Mouse (Mus musculus) midbrain, postnatal 0 days (tissue): ENCODE data around the gene Rab11fip5. TPM values are rescaled to one million over a fixed set of nuclear protein-coding genes. Genes with fewer than 3 reads are reported as not detected.
A peak's percentile ranks its signal among the peaks of the same experiment; 100 is the strongest.

ENCODE experiments used
- ATAC-seq: fragments of 200-750 bp; cut with Nextera tagmentation; 2 replicates; pipeline ENCODE4 v1.8.0; 2017; ENCODE audit warnings: moderate number of reproducible peaks, mild to moderate bottlenecking, moderate TSS enrichment, moderate library complexity; ENCODE audit not compliant: low FRiP score
- DNase-seq: peaks from one replicate; pipeline ENCODE4 v3.0.0-alpha.2; 2015; ENCODE audit warnings: low spot score
- H3K27ac ChIP-seq: fragments of 300-500 bp; sonication (generic); 2 replicates; pipeline ENCODE4 v1.5.1; 2014; ENCODE audit warnings: low read depth, mild to moderate bottlenecking, low read length, mixed read lengths
- H3K27me3 ChIP-seq: fragments of 300-500 bp; sonication (generic); 2 replicates; pipeline ENCODE4 v1.6.1; 2014; ENCODE audit warnings: low read length, control low read depth, mixed read lengths; ENCODE audit not compliant: insufficient read depth
- H3K36me3 ChIP-seq: fragments of 300-500 bp; sonication (generic); 2 replicates; pipeline ENCODE4 v1.6.1; 2014; ENCODE audit warnings: low read length, control low read depth, mixed read lengths; ENCODE audit not compliant: insufficient read depth
- H3K4me1 ChIP-seq: fragments of 300-500 bp; sonication (generic); 2 replicates; pipeline ENCODE4 v1.6.1; 2014; ENCODE audit warnings: mild to moderate bottlenecking, control low read depth, antibody characterized with exemption, low read length, mixed read lengths; ENCODE audit not compliant: insufficient read depth
- H3K4me2 ChIP-seq: fragments of 300-500 bp; sonication (generic); 2 replicates; pipeline ENCODE4 v1.6.1; 2014; ENCODE audit warnings: low read depth, mild to moderate bottlenecking, low read length, mixed read lengths; ENCODE audit not compliant: poor library complexity, severe bottlenecking
- H3K4me3 ChIP-seq: fragments of 300-500 bp; sonication (generic); 2 replicates; pipeline ENCODE4 v1.5.1; 2014; ENCODE audit warnings: low read depth, mild to moderate bottlenecking, low read length, moderate library complexity
- H3K9ac ChIP-seq: fragments of 300-500 bp; sonication (generic); replicated peaks from 2 replicates; pipeline ENCODE4 v1.6.1; 2014; ENCODE audit warnings: mild to moderate bottlenecking, low read length, moderate library complexity, mixed read lengths; ENCODE audit not compliant: poor library complexity, severe bottlenecking
- H3K9me3 ChIP-seq: fragments of 300-500 bp; sonication (generic); 2 replicates; pipeline ENCODE4 v1.6.1; 2016; ENCODE audit warnings: low read length, control low read depth
- CTCF ChIP-seq: IDR thresholded peaks from 2 replicates; pipeline ENCODE4 v1.5.1; 2016; ENCODE audit warnings: antibody characterized with exemption, mild to moderate bottlenecking
- WGBS: fragments of 180-500 bp; shearing (Covaris S2); extraction: QIAGEN DNeasy Blood & Tissue Kit; methylation state at CpG from one replicate; pipeline ENCODE4 v1.1.7; 2014; 5-methylcytosine and 5-hydroxymethylcytosine counted together
- microRNA-seq: library from miRNA; unstranded; fragments of <30 nt; microRNA quantifications from one replicate; pipeline ENCODE4, GENCODE M21; 2016; ENCODE audit warnings: borderline number of aligned reads
- polyA plus RNA-seq: library from polyadenylated mRNA; unstranded; fragments of >200 nt; fragmentation: Nextera tagmentation; extraction: Ambion mirVana; gene quantifications from 2 replicates; pipeline ENCODE4 v1.2.1, GENCODE M21; 2015
- total RNA-seq: library from RNA; depleted of rRNA; stranded (reverse); fragments of >200 nt; gene quantifications from 2 replicates; pipeline ENCODE4 v1.2.3, GENCODE M21; 2014; rRNA removed

Rab11fip5 gene
- total and polyA plus RNA-seq, 2 experiments from 2014 or later: 27.2 to 65.5 TPM

GRCm38 (mm10) chr6:85293255-85294003 is 81.0 kb downstream of the Rab11fip5 start:
- no peak overlapping the region for H3K4me2 ChIP-seq
- H3K27me3 ChIP-seq: no peaks in the 10 kb centered on the region
- DNase-seq: no peak
- H3K36me3 ChIP-seq: 0 out of 2 replicates have a peak, but pooled peaks cover 3% of the 10 kb centered on the region
- no peak overlapping the region for H3K9ac ChIP-seq
- no peak for TF ChIP-seq CTCF
- no peaks in the 10 kb centered on the region for H3K9me3 ChIP-seq
- 50% methylated on average over 10 of the region's 10 CpGs for WGBS
- H3K27ac ChIP-seq: 0 out of 2 replicates have a peak overlapping the region, but pooled peaks have one; percentile 6
- no peak overlapping the region for H3K4me3 ChIP-seq
- no peaks in the 10 kb centered on the region for H3K4me1 ChIP-seq
- ATAC-seq: no peak

GRCm38 (mm10) chr6:85290869-85291824 is 83.3 kb downstream of the Rab11fip5 start:
- Histone ChIP-seq H3K4me1 (no peaks in the 10 kb centered on the region), H3K9ac (no peak overlapping the region), H3K36me3 (0 out of 2 replicates have a peak, but pooled peaks cover 5% of the 10 kb centered on the region), H3K27ac (no peak overlapping the region), H3K9me3 (no peaks in the 10 kb centered on the region), H3K27me3 (no peaks in the 10 kb centered on the region), H3K4me2 (no peak overlapping the region), H3K4me3 (no peak overlapping the region)
- ATAC-seq: no peak
- peak; percentile 28; the same call in 1 of the 2 replicates for TF ChIP-seq CTCF
- 91% methylated on average over 16 of the region's 16 CpGs for WGBS
- DNase-seq: no peak

- no peaks in the 10 kb centered on the region for H3K4me1 ChIP-seq
- no peaks in the 10 kb centered on the region for H3K9me3 ChIP-seq
- ATAC-seq (no peak), DNase-seq (no peak)
- no peaks in the 10 kb centered on the region for H3K27me3 ChIP-seq
- no peak for TF ChIP-seq CTCF
- H3K27ac ChIP-seq: no peak overlapping the region
- no peak overlapping the region for H3K9ac ChIP-seq
- WGBS: 84% methylated on average over 4 of the region's 4 CpGs
- no peak overlapping the region for H3K4me2 ChIP-seq
- 0 out of 2 replicates have a peak, but pooled peaks cover 5% of the 10 kb centered on the region for H3K36me3 ChIP-seq
- no peak overlapping the region for H3K4me3 ChIP-seq
These were observed 86.1 kb downstream of the Rab11fip5 start for GRCm38 (mm10) chr6:85288193-85288857.

- Histone ChIP-seq H3K4me3 (no peak overlapping the region), H3K4me2 (no peak overlapping the region), H3K9me3 (no peaks in the 10 kb centered on the region), H3K4me1 (no peaks in the 10 kb centered on the region), H3K27ac (no peak overlapping the region), H3K27me3 (no peaks in the 10 kb centered on the region), H3K36me3 (0 out of 2 replicates have a peak, but pooled peaks cover 5% of the 10 kb centered on the region), H3K9ac (no peak overlapping the region)
- no peak for TF ChIP-seq CTCF
- WGBS: 76% methylated on average over 13 of the region's 13 CpGs
- DNase-seq (no peak), ATAC-seq (no peak)
These were observed 88.0 kb downstream of the Rab11fip5 start for GRCm38 (mm10) chr6:85286283-85287047.

Small RNA genes lying within 50 kb of the gene (microRNA-seq; reads per million reads assigned to microRNA genes)
- gene Mir705: not detected

Other genes with a start within 250 kb of the Rab11fip5 start
- 29.0 and 32.5 TPM in 2 replicates for gene Spr, start 236.9 kb downstream of the Rab11fip5 start, total RNA-seq
- 28.4 and 32.9 TPM in 2 replicates for gene Spr, start 236.9 kb downstream of the Rab11fip5 start, polyA plus RNA-seq
- 0.88 and 2.6 TPM in 2 replicates for gene Emx1, start 187.2 kb downstream of the Rab11fip5 start, total RNA-seq
- 0.58 and 0.64 TPM in 2 replicates for gene Emx1, start 187.2 kb downstream of the Rab11fip5 start, polyA plus RNA-seq
- 98.6 and 135 TPM in 2 replicates for gene Sfxn5, start 41.2 kb downstream of the Rab11fip5 start, total RNA-seq
- 76.1 and 76.3 TPM in 2 replicates for gene Sfxn5, start 41.2 kb downstream of the Rab11fip5 start, polyA plus RNA-seq
- gene Noto, start 49.3 kb upstream of the Rab11fip5 start, total RNA-seq: not detected in 2 replicates
- gene Noto, start 49.3 kb upstream of the Rab11fip5 start, polyA plus RNA-seq: not detected in 2 replicates
- gene Smyd5, start 57.4 kb upstream of the Rab11fip5 start, total RNA-seq: 66.6 and 71.4 TPM in 2 replicates
- 65.6 and 66.5 TPM in 2 replicates for gene Smyd5, start 57.4 kb upstream of the Rab11fip5 start, polyA plus RNA-seq
- 176 and 203 TPM in 2 replicates for gene Cct7, start 76.9 kb upstream of the Rab11fip5 start, total RNA-seq
- gene Cct7, start 76.9 kb upstream of the Rab11fip5 start, polyA plus RNA-seq: 502 and 505 TPM in 2 replicates
- gene Pradc1, start 77.3 kb upstream of the Rab11fip5 start, total RNA-seq: 8.6 and 9.7 TPM in 2 replicates
- 25.3 and 28.2 TPM in 2 replicates for gene Pradc1, start 77.3 kb upstream of the Rab11fip5 start, polyA plus RNA-seq
- 58.1 and 67.3 TPM in 2 replicates for gene Fbxo41, start 128.4 kb upstream of the Rab11fip5 start, total RNA-seq
- gene Fbxo41, start 128.4 kb upstream of the Rab11fip5 start, polyA plus RNA-seq: 12.1 and 13.3 TPM in 2 replicates
- gene Egr4, start 139.0 kb upstream of the Rab11fip5 start, total RNA-seq: 0.77 and 0.90 TPM in 2 replicates
- gene Egr4, start 139.0 kb upstream of the Rab11fip5 start, polyA plus RNA-seq: 0.12 and 0.19 TPM in 2 replicates
- gene Alms1, start 212.9 kb upstream of the Rab11fip5 start, total RNA-seq: 15.3 and 19.8 TPM in 2 replicates
- 1.9 and 2.5 TPM in 2 replicates for gene Alms1, start 212.9 kb upstream of the Rab11fip5 start, polyA plus RNA-seq